Mouse (Mus musculus) C2C12 (cell line): ENCODE data around the gene Ifnl2. TPM values are rescaled to one million over a fixed set of nuclear protein-coding genes. Genes with fewer than 3 reads are reported as not detected.
A peak's percentile ranks its signal among the peaks of the same experiment; 100 is the strongest.
"Not testable (repeated sequence)": the region's sequence is repeated elsewhere in the genome, so short reads cannot be mapped to it uniquely, and the experiment has no call there.

Experiments used
- H3K27me3 ChIP-seq: one replicate; pipeline ENCODE4 v1.6.1; 2011; ENCODE audit not compliant: control insufficient read depth, insufficient read depth, insufficient read length
- H3K36me3 ChIP-seq: one replicate; pipeline ENCODE4 v1.6.1; 2011; ENCODE audit not compliant: control insufficient read depth, insufficient read depth
- H3K4me3 ChIP-seq: one replicate; pipeline ENCODE4 v1.5.1; 2011; ENCODE audit warnings: mild to moderate bottlenecking, control low read depth; ENCODE audit not compliant: poor library complexity, insufficient read depth, severe bottlenecking
- H3K79me2 ChIP-seq: one replicate; pipeline ENCODE4 v1.6.1; 2011; ENCODE audit not compliant: control insufficient read depth, insufficient read depth
- H3K79me3 ChIP-seq: one replicate; pipeline ENCODE4 v1.6.1; 2011; ENCODE audit warnings: low read depth, control low read depth
- H3ac ChIP-seq: one replicate; pipeline ENCODE3; 2011; ENCODE audit warnings: low read depth; ENCODE audit not compliant: control insufficient read depth, insufficient read length
- CEBPB ChIP-seq: IDR thresholded peaks from one replicate; pipeline ENCODE4 v1.6.1; 2011; ENCODE audit warnings: low read depth, mild to moderate bottlenecking, control low read depth, moderate library complexity
- CTCF ChIP-seq: IDR thresholded peaks from one replicate; pipeline ENCODE4 v1.5.1; 2011; ENCODE audit not compliant: control insufficient read depth, insufficient read depth, insufficient read length
- FOSL1 ChIP-seq: IDR thresholded peaks from one replicate; pipeline ENCODE4 v1.8.0; 2011; ENCODE audit warnings: mild to moderate bottlenecking, low read length; ENCODE audit not compliant: poor library complexity, insufficient read depth, severe bottlenecking
- MAX ChIP-seq: IDR thresholded peaks from one replicate; pipeline ENCODE4 v1.6.1; 2011; ENCODE audit warnings: mild to moderate bottlenecking, control low read depth
- MYOD1 ChIP-seq: IDR thresholded peaks from one replicate; pipeline ENCODE4 v1.6.1; 2011; ENCODE audit warnings: low read depth; ENCODE audit not compliant: control insufficient read depth, insufficient read length
- MYOG ChIP-seq: IDR thresholded peaks from one replicate; pipeline ENCODE4 v1.6.1; 2011; ENCODE audit not compliant: control insufficient read depth, insufficient read length; ENCODE audit errors: extremely low read depth
- USF1 ChIP-seq: IDR thresholded peaks from one replicate; pipeline ENCODE4 v1.6.1; 2011; ENCODE audit warnings: low read depth, mild to moderate bottlenecking, control low read depth, moderate library complexity
- polyA plus RNA-seq: library from polyadenylated mRNA; unstranded; fragments of >200 nt; fragmentation: generic; extraction: Trizol; gene quantifications from one replicate; pipeline ENCODE4 v1.2.1, GENCODE M21; 2012; ENCODE audit warnings: missing spikeins

The Ifnl2 gene
- polyA plus RNA-seq, 1 experiment: not detected

GRCm38 (mm10) chr7:28540526-28540925 is 30.3 kb upstream of the Ifnl2 start, which contains the start of gene Sycn:
Sycn (plus strand) TSS chr7:28540885.
- Histone ChIP-seq H3K27me3 (peaks cover 19% of the 10 kb centered on the region), H3ac (no peak within 1 kb of the TSS), H3K4me3 (no peak within 1 kb of the TSS), H3K36me3 (no peaks in the 10 kb centered on the region), H3K79me2 (no peaks in the 10 kb centered on the region), H3K79me3 (no peaks in the 10 kb centered on the region)
- no peak for TF ChIP-seq FOSL1

- H3K4me3 ChIP-seq, H3K27me3 ChIP-seq, H3ac ChIP-seq, H3K79me3 ChIP-seq, H3K79me2 ChIP-seq, H3K36me3 ChIP-seq: not testable (repeated sequence)
Measured at GRCm38 (mm10) chr7:28538886-28539285, 28.6 kb upstream of the Ifnl2 start.

GRCm38 (mm10) chr7:28532005-28532404 is 21.8 kb upstream of the Ifnl2 start:
- Histone ChIP-seq H3K79me2 (no peaks in the 10 kb centered on the region), H3ac (no peak overlapping the region), H3K4me3 (no peak overlapping the region), H3K36me3 (no peaks in the 10 kb centered on the region), H3K27me3 (peaks cover 14% of the 10 kb centered on the region), H3K79me3 (no peaks in the 10 kb centered on the region)
- TF ChIP-seq FOSL1 (no peak), MYOG (no peak), USF1 (no peak), CTCF (no peak), CEBPB (no peak), MAX (no peak), MYOD1 (no peak)

GRCm38 (mm10) chr7:28527922-28528719 is 17.9 kb upstream of the Ifnl2 start:
- peaks cover 10% of the 10 kb centered on the region for H3K27me3 ChIP-seq
- H3K4me3 ChIP-seq: no peak overlapping the region
- H3K79me2 ChIP-seq: no peaks in the 10 kb centered on the region
- H3K79me3 ChIP-seq: no peaks in the 10 kb centered on the region
- no peaks in the 10 kb centered on the region for H3K36me3 ChIP-seq
- H3ac ChIP-seq: no peak overlapping the region
- TF ChIP-seq CEBPB: no peak
- TF ChIP-seq USF1: no peak
- no peak for TF ChIP-seq FOSL1
- no peak for TF ChIP-seq MYOG
- peak; percentile 66 for TF ChIP-seq CTCF
- no peak for TF ChIP-seq MYOD1

GRCm38 (mm10) chr7:28522536-28522935 is 12.3 kb upstream of the Ifnl2 start, which contains the start of gene Ifnl3:
Ifnl3 (plus strand) TSS chr7:28522836.
- H3K4me3 ChIP-seq, H3K79me2 ChIP-seq, H3K79me3 ChIP-seq, H3K27me3 ChIP-seq, H3K36me3 ChIP-seq, H3ac ChIP-seq: not testable (repeated sequence)

- Histone ChIP-seq H3K36me3 (no peaks in the 10 kb centered on the region), H3ac (no peak overlapping the region), H3K4me3 (no peak overlapping the region), H3K27me3 (peaks cover 20% of the 10 kb centered on the region), H3K79me2 (no peaks in the 10 kb centered on the region), H3K79me3 (no peaks in the 10 kb centered on the region)
- no peak for TF ChIP-seq MYOG
- TF ChIP-seq MYOD1: no peak
- TF ChIP-seq USF1: no peak
Measured at GRCm38 (mm10) chr7:28511441-28511840, 1.2 kb upstream of the Ifnl2 start.

- not testable (repeated sequence) for H3K79me2 ChIP-seq, H3K4me3 ChIP-seq, H3ac ChIP-seq, H3K36me3 ChIP-seq, H3K79me3 ChIP-seq
- peaks cover 22% of the 10 kb centered on the region for H3K27me3 ChIP-seq
Measured at GRCm38 (mm10) chr7:28509121-28509520, 1.1 kb downstream of the Ifnl2 start.
